Mouse (Mus musculus) ES-Bruce4 (cell line): ENCODE measurements around the gene Ttc39b.

Experiments
- CTCF ChIP-seq: IDR thresholded peaks from one replicate; pipeline ENCODE4 v1.8.1; 2011; ENCODE audit warnings: low read depth, low read length
- POLR2A ChIP-seq: IDR thresholded peaks from one replicate; pipeline ENCODE4 v1.8.1; 2011; ENCODE audit warnings: low read length; ENCODE audit not compliant: insufficient read depth

DNA sequence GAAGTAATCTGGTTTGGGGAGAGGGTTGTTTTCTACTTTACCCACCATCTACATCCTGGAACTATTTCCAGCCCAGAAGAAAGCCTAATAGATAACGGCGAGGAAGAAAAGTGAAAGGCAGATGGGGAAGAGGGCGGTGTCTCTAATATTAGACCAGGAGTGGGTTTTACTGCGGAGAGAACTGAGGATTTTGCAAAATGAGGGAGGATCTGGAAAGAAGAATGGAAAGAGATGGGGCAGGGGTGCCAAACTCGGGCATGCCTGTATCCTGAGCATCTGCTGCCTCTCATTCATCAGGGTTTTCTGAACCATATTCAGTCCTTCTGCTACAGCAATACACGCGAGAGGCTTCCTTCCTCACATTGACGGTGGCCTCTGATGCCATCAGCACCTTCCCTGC lies 149.1 kb downstream of the Ttc39b start:
- TF ChIP-seq POLR2A (no peak), CTCF (no peak)
